Mouse (Mus musculus) right cerebral cortex, postnatal 36 days (tissue): ENCODE measurements around the gene Slc2a3.
"Not testable (repeated sequence)": the region's sequence is repeated elsewhere in the genome, so short reads cannot be mapped to it uniquely, and the experiment has no call there.

Experiments
- DNase-seq, 2 experiments: peaks; one replicate each; pipeline ENCODE4 v3.0.0; 2022; ENCODE audit warnings: low spot score in 2 of 2, mixed read lengths in 1 of 2

Gene Slc2a3

DNA sequence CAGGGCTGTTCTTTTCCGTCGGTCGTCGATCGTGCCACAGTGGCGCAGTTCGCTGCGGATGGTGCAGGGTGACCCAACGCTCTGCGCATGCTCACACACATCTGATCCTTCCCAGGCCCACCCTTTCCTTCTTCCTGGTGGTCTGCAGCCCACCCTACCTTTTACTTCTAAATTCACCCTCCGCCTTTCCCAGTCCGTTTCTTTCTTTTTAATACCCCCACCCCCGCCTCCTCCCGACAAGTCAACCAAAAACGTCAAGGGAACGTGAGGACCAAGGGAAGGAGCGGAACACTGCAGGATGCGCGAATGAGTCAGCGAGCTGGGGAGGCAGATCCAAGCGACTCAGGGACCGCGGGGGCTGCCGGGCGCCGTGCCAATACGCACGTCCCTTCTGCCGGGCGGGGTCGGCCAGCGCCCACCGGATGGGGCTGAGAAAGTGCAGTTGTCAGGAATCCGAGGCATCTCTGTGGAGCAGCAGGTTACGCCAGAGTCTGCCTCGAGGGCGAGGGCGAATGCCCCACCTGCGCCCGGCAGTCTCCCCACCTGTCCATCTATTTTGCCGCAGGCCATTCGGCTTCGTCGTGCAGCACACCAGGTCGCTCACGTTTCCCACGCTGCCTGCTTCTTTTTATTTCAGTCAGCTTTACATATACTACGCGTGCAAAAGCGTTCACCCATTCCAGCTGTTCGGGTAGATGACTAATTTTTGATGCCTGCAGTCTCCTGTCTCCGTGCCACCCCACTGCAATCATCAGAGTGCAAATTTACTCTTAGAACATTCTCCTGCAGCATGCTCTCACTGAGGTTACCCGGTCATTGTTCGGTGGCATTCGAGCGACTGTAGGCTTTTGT lies 36.8 kb downstream of the Slc2a3 start:
- peak; percentile 53 to 79 for DNase-seq

GRCm38 (mm10) chr6:122763844-122764445 lies 37.5 kb downstream of the Slc2a3 start:
- no peak for DNase-seq

DNA sequence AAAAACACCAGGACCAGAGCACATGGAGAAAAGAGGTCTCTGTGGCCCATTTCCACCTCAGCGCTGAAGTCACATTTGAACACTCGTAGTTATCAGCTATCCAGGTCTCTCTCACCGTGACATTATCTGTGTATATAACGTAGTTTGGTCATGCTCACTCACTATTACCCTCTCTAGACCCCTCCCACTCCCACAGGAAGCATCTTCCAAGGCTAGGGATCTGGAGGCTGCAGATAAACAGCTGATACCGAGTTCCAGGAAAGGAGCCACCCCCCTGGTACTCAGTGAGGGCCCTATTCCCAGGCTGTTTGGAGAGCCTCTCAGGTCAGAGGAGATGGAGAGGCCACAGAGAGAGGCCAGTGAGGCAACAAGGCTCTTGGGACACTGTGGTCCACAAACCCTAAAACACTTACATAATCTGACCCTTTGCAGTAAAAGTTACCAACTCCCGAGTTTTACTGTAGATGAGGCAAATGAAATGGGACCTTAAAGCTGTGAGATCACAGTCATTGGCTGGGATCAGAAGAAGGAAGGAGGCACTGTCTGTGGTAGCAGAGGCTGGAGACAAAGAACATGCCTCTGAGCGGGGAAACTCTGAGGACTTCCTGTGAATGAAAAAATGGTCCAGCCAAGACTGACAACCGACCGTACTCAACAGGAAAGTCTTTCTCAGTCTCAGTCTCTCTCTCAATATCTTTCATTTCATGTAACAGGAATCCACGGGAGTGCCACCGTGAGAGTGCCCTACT lies 38.3 kb downstream of the Slc2a3 start:
- DNase-seq = no peak

DNA sequence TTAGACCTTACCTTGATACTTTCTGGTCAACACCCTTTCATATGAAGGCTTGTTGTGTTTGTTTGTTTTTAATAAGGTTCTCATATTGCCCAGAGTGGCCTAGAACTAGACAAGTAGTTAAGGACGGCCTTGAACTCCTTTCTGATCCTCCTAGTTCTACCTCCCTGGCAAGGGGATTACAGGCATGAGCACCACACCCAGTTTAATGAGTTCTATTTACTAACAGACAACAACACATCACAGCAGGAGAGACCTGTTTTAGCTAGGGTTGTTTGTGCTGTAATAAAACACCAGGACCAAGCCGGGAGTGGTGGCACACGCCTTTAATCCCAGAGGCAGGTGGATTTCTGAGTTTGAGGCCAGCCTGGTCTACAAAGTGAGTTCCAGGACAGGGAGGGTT lies 39.0 kb downstream of the Slc2a3 start:
- no peak for DNase-seq

DNA sequence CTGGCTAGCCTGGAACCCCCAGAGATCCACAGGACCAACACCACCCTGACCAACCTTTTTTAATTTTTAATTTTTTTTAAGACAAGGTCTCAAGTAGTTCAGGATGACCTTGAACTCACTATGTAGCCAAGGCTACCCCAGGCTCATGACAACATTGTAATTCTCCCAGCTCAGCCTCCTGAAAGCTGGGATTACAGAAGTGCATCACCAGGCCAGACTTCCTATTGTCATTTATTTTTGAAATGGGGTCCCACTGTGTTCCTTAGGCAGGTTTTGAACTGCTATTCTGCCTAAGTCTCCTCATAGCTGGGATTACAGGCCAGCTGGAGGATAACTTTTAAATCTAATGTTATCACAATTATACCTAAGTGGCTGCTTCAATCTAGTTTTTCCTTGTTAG lies 39.5 kb downstream of the Slc2a3 start:
- DNase-seq = no peak

DNA sequence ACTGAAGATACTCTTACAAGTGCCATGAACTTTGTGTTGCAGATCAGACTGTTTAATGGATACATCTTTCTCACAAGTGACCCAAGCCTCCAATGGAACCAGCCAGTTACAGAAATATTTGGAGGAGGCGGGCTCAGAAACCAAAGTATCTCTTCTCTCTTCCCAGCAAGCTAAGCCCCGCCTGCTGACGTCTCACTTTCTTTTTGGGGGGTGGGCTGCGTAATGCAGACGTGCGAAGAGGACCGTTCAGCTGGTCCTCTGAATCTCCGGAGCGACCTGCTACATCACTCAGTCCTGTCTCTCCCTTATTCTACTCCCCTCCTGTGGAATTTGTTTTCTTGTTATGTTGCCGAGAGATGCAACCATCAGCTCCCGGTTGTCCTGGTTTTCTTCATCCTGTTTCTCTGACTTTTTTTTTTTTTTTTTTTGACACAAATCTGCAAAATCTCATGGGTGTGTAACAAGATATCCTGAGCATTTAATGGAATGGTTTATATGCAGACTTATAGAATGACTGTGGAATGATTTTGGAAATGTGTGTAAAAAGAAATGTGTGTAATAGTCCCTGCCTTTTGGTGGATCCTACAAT lies 40.3 kb downstream of the Slc2a3 start:
- DNase-seq = peak; percentile 82 to 84

GRCm38 (mm10) chr6:122758732-122759131 lies 42.7 kb downstream of the Slc2a3 start:
- DNase-seq = no peak

GRCm38 (mm10) chr6:122755913-122756312 lies 45.5 kb downstream of the Slc2a3 start:
- DNase-seq = no peak

DNA sequence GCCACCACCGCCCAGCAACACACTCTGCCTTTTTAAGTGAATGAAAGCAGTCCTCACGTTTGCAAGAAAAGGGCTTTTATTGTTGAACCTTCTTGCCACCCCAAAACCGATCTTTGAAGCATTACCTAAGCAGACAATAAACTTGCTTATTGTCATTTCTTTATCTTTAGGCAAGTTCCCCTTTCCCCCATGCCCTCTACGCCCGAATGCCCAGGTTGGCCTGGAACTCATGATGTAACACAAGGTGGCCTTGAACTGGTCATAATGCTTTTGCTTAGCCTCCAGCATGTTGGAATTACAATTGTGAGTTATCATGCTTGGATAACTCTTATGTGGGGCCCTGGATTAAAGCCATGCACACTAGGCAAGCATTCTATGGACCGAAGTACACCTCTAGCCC lies 50.9 kb downstream of the Slc2a3 start:
- no peak for DNase-seq

DNA sequence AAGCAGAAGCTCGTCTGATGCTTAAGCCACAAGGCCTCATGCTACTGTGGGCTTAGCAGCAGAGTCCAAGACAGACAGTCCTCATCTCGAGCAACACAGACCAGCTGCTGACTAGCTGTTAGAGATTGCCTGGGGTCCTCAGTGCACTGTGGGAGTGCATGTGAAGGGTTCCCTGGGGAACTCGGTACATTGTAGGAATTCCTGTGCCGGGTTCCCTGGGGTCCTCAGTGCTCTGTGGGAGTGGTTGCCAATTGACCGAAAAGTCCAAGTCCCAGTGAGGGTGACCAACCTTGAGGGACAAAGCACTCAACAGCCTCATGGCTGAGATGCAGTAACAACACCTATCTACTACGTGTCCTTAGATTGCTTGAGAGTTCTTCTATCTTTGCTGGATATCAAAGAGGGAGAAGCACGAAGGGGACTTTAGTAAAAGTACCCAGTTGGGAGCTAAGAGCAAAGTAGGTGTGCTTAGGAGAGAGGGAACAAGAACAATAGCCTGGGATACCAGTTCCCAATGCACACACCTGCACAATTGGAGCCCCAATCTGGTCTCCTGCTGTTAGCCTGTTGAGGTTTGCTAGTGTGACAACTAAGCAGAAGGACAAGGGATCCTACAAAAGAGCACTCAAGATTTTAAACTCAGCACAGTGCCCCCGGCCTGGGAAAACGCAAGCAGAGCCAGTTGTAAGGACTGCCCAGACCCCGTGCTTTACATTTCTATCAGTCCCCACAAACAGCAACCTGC lies 56.8 kb downstream of the Slc2a3 start:
- no peak for DNase-seq

DNA sequence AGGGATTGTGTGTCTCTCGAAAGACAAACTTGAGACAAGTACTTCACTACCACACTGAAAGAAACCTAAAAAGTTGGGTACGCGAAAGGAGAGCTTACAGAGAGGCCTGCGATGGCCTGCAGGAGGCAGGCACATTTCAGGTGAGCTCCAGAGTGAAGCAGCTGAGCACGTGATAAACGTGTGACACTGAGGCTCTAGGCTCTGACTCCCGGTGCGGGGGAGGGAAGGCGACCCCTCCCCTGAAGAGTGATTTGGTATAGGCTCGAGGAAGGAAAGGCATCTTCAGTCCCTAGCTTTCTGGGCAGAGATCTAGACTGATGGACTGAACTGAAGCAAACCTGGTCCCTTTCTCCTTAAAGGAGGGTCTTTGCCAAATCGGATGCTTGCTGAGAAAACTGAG lies 58.1 kb downstream of the Slc2a3 start:
- no peak for DNase-seq

DNA sequence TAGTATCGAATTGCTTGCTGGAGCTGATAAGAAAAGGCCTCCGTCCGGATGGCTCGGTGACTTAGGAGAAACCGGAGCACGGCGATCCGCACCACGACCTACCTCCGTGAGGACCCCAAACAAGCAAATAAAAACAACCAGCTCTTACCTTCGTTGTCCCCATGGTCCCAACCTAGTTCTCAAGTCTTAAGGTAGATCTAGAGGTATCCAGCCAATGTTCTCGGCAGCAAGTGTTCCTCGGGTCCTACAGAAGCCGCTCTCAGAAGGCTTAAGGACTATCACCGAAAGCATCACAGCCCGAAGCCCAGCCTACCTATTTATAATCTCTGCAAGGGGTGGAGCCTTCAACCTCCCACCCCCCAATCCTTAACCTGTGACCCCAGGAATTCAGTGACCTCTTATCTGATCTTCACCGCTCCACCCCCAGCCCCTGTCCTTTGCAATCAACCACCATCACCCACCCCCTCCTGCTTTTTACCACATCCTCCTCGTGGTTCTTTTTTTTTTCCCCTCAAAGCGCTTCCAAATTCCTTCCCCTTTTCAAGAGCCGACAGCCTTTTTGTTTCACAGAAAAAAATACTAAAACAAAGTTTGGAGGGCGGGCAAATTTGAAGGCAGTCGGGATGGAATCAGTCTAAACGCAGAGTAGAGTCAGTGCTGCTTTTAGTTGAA lies 59.1 kb downstream of the Slc2a3 start:
- no peak for DNase-seq

DNA sequence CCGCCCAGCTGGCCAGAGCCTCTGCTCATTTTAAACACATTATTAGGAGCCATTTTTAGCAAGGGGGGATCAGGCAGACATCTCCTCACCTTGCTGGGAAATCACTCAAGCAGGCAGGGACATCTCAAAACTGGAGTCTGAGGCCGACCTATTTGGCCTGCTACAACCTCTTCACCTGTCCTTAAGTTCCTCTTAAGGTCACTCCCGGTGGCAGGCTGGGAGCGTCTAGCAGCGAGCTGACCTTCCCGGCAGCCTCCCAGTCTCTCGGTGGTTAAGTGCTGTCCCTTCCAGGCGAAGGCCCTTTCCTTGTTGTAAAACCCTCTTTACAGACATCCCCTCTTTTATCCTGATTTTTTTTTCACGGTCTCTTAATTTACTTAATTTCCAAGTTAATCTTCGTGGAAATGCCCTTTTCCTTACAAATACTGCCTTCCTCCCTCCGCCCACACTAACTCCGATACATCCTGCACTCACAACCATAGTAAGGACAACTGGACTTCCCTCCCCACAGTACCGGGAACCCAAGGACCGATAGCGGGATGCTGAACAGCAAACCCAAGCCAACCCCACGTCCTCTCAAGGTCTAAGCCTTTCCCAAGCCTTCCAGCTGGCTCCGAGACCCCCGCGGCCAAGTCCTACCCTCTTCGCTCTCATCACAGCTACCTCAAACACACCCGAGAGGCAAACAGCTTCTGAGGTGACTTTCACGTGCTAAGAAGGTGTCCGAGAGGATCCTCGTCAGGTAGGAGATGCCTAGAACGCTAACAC lies 59.8 kb downstream of the Slc2a3 start:
- no peak for DNase-seq

DNA sequence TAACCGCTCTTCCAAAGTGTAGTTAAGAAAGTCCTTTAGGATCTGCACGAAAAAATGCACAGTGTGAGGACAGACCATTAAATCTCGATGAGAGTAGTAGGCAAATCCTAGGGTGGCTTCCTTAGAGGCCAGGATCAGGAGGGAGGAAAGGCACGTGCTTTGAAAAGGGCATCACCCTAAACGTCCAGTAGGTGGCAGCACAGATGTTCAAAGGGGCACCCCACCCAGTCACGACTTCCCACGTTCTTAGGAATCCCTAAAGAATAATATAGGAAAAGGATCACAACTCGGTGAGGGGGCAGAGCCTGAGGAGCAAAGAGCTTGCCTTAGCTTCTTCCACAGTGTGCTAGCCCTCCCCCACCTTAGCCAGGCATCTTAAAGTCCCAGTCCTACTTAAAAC lies 61.5 kb downstream of the Slc2a3 start:
- DNase-seq = peak; percentile 62 to 71

DNA sequence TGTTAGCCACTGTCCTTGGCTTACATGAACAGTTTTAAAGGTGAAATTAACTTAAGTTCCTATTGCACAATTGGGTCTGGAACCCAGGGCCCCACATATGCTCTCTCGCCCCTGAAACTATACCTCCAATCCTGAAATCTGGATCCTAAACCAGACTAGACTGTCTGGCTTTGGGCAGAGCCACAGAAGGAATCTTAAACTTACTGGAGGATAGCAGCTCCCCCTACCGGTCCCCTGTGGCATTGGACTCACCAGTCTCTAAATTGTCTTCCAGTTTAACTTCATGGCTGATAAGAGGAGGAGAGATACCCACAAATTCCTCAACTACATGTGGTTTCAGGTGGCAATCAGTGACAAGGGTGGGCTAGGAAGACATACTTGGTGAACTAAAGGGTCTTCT lies 81.5 kb downstream of the Slc2a3 start:
- peak in 1 of 2 experiments; percentile 52 for DNase-seq

- DNase-seq = not testable (repeated sequence)
Measured at GRCm38 (mm10) chr6:122718224-122718623, 83.2 kb downstream of the Slc2a3 start.

GRCm38 (mm10) chr6:122715886-122716285 lies 85.6 kb downstream of the Slc2a3 start:
- DNase-seq = no peak

- DNase-seq = no peak
Measured at GRCm38 (mm10) chr6:122714707-122715365, 86.6 kb downstream of the Slc2a3 start.

DNA sequence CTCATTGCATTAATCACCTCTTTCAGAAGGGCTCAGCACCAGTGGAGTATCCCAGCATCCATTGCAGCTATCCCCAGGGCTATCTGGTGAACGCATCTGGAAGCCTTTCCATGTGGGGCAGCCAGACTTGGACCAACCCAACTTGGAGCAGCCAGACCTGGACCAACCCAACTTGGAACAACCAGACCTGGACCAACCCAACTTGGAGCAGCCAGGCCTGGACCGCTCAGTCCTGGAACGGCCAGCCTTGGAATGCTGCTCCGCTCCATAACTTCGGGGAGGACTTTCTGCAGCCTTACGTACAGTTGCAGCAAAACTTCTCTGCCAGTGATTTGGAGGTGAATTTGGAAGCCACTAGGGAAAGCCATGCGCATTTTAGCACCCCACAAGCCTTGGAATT lies 88.3 kb downstream of the Slc2a3 start:
- not testable (repeated sequence) for DNase-seq

DNA sequence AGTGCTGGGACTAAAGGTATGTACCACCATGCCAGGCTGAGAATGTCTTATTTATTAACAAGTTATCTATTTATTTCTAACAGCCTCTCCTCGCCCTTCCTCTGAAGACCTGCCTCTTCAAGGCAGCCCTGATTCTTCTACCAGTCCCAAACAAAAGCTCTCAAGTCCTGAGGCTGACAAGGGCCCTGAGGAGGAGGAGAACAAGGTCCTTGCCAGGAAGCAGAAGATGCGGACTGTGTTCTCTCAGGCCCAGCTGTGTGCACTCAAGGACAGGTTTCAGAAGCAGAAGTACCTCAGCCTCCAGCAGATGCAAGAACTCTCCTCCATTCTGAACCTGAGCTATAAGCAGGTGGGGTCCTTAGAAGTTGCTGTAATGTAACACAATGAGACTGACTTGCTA lies 90.0 kb downstream of the Slc2a3 start:
- no peak for DNase-seq
